8 mouse cellular contexts compared by ENCODE assay signal in genomic region chr10:114802161-114802651, GRCm38 (mm10). TPM values are rescaled to one million over a fixed set of nuclear protein-coding genes. Genes with fewer than 3 reads are reported as not detected.
DNase-seq lines count a peak whose midpoint lies in the region; ATAC-seq and TF ChIP-seq lines count a peak whose summit lies in the region.

Gene Trhde, minus strand, starts transcription at chr10:114802307.

- H3K9ac ChIP-seq in midbrain, embryonic 13.5 days (replicated peaks) = peak within 1 kb of the TSS; percentile 76

- under 1% methylated on average over 30 of the region's 30 CpGs for WGBS in midbrain, embryonic 13.5 days

- ATAC-seq in midbrain, embryonic 13.5 days = peak; percentile 55

- no peak for TF ChIP-seq CTCF in E14TG2a.4 (conservative IDR thresholded peaks at IDR 0.05; ENCODE audit: low read length)

- H3K36me3 ChIP-seq in E14TG2a.4 (ENCODE audit: insufficient read depth, low read length) = no peaks in the 10 kb centered on the region
- no peaks in the 10 kb centered on the region for H3K36me3 ChIP-seq in midbrain, embryonic 13.5 days

- peak within 1 kb of the TSS; percentile 87 for H3K4me2 ChIP-seq in midbrain, embryonic 13.5 days (replicated peaks)

- DNase-seq in cerebellum, adult 11 months = peak; percentile 56
- peak; percentile 44 to 67 for DNase-seq in frontal cortex, adult 2 months (ENCODE audit: extremely low spot score in 1 of 2, low spot score in 1 of 2)
- DNase-seq in layer of hippocampus, postnatal 36 days = peak in 1 of 2 experiments; percentile 37
- DNase-seq in urinary bladder, adult 2 months (ENCODE audit: low spot score) = no peak
- no peak for DNase-seq in urinary bladder, postnatal 36 days (ENCODE audit: low spot score in 2 of 2)
- DNase-seq in adipocyte (ENCODE audit: low spot score) = no peak

- H3K4me1 ChIP-seq in E14TG2a.4 (replicated peaks; ENCODE audit: low read depth, low read length) = peaks cover 20% of the 10 kb centered on the region
- H3K4me1 ChIP-seq in midbrain, embryonic 13.5 days (replicated peaks) = peaks cover 18% of the 10 kb centered on the region

- H3K4me3 ChIP-seq in E14TG2a.4 (replicated peaks; ENCODE audit: low read length) = peak within 1 kb of the TSS; percentile 74
- peak within 1 kb of the TSS; percentile 75 for H3K4me3 ChIP-seq in midbrain, embryonic 13.5 days (replicated peaks)

- peak within 1 kb of the TSS; percentile 70 for H3K27ac ChIP-seq in midbrain, embryonic 13.5 days

- H3K9me3 ChIP-seq in E14TG2a.4 (ENCODE audit: low read length) = no peaks in the 10 kb centered on the region
- H3K9me3 ChIP-seq in midbrain, embryonic 13.5 days = no peaks in the 10 kb centered on the region

- H3K27me3 ChIP-seq in E14TG2a.4 (ENCODE audit: insufficient read depth, low read length) = peaks cover 61% of the 10 kb centered on the region
- H3K27me3 ChIP-seq in midbrain, embryonic 13.5 days = peaks cover 42% of the 10 kb centered on the region

RNA-seq across cellular contexts. Expression of gene Trhde, which starts in this region (rescaled TPM):
- 11.6 and 13.5 TPM in 2 replicates for polyA plus RNA-seq in frontal cortex, adult 2 months (2012; rRNA removed)
- total RNA-seq in layer of hippocampus, postnatal 36 days (2021) = 10 to 100 TPM; 30.1 to 31.7 TPM
- 3.8 and 4.1 TPM in 2 replicates for polyA plus RNA-seq in midbrain, embryonic 13.5 days (2015; fragmentation: Nextera tagmentation; extraction: Ambion mirVana)
- polyA plus RNA-seq in urinary bladder, adult 2 months (2012; rRNA removed) = 0.16 and 0.23 TPM in 2 replicates

Comparison
In these comparisons a context has a peak if more than half of its experiments do, and no peak if none do; other contexts are left out.
1. DNase-seq: peak in cerebellum, adult 11 months (single experiment) and frontal cortex, adult 2 months (2 of 2); none in urinary bladder, adult 2 months (single experiment), urinary bladder, postnatal 36 days (0 of 2) and adipocyte (single experiment).